Mouse (Mus musculus) erythroblast, adult 5-6 weeks (primary cell): ENCODE data around the gene Arpc3. TPM values are rescaled to one million over a fixed set of nuclear protein-coding genes. Genes with fewer than 3 reads are reported as not detected.
"Not testable (repeated sequence)": the region's sequence is repeated elsewhere in the genome, so short reads cannot be mapped to it uniquely, and the experiment has no call there.

Experiments
- ATAC-seq: replicated peaks from 2 replicates; pipeline ENCODE4 v1.8.0; 2016; ENCODE audit warnings: moderate number of reproducible peaks, mild to moderate bottlenecking, moderate TSS enrichment, inconsistent platforms; ENCODE audit not compliant: poor library complexity, low FRiP score, severe bottlenecking
- total RNA-seq, 2 experiments: library from RNA; stranded (forward) in 1 of 2; stranded (reverse) in 1 of 2; fragments of 150-400 nt in 1 of 2; fragments of 200-764, 138-1000 nt in 1 of 2; gene quantifications; 2 replicates each; pipeline versions ENCODE4 v1.2.3 to v1.2.4; 2015 to 2017; ENCODE audit warnings: low replicate concordance in 2 of 2

The Arpc3 gene
- total RNA-seq, 2 experiments from 2014 or later, result 98.4 to 303 TPM

DNA sequence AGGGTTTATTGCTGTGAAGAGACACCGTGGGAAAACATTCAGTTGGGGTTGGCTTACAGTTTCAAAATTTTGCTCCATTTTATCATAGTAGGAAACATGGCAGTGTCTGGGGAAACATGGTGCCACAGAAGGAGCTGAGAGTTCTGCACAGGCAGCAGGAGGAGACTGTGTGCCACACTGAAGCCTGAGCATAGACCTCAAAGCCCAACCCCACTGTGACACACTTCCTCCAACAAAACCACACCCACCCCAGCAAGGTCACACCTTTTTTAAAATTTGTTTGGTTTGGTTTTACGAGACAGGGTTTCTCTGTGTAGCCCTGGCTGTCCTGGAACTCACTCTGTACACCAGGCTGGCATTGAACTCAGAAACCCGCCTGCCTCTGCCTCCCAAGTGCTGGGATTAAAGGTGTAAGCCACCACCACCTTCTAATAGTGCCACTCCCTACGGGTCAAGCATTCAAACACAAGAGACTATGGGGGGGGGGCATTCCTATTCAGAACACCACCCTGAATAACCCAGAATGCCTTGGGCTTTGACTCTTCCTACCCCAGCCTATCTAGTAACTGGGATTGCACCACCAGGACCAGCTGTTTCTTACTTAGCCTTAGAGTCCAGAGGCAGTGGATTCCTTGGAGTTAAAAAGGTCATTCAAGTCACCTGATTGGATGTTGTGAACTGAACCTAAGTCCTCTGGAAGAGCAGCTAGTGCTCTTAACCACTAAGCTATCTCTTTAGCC, 38.5 kb downstream of the Arpc3 start:
- ATAC-seq, result no peak

DNA sequence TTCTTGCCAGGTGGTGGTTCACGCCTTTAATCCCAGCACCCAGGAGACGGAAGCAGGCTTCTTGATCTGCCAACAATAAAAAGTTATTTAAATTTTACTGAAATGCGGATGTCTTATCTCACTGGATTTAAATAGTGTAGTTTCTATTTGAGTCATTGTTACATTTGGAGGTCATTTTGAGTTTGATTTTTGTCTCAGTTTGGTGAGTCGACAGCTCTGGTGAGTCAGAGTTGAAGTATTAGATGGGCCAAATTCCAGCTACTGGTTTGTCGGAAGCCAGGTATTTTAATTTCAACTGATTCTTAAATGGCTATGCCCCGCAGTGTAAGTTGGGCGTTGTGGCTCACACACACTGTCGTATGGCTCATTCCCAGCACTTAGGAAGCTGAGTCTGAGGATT, 39.5 kb downstream of the Arpc3 start:
- ATAC-seq, result no peak

DNA sequence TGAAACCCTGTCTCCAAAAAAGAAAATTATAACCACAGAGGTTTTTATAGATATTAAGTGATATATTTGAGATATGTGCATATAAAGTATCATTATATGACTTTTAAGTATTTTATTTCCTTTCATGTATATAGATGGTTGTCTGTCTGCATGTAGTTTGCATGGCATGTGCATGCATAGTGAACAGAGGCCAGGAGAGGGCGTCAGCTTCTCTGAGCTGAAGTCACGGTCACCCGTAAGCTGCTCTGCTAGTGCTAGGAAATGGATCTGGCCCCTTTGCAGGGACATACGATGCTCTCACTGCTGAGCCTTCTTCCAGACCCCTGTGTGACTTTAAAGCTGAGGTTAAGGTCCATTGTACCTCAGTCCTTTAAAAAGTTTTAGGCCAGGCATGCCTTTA, 42.9 kb downstream of the Arpc3 start:
- ATAC-seq, result no peak

DNA sequence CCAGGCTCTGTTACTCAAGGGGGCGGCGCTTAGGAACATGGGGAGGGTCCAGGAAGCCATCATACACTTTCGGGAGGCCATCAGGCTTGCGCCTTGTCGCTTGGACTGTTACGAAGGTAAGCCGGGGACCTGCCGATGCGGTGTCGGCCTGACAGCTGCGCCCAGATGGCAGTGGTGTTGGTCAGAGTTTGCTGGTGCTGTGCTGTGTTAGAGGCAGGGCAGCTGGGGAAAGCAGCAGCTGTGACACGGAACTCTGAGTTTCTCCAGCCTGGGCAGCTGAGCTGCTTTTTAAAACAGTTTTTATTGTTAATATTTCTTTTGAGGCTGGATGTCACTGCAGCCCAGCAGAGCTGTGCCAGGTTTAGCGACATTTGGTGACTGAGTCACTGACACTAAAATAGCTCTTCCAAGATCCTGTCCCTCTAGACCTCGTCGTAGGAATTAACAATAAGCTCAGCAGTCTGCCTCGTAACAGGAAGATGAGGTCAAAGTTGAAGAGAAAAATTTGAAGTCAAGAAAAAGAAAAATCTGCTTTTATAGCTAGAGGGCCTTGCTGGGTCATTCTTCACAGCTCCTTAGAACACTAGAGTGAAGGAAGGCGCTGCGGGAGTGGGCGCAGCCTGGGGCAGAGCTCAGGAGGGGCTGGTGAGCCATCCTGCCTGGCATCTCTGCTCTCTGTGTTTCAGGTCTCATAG, 47.9 kb downstream of the Arpc3 start:
- ATAC-seq, result no peak

DNA sequence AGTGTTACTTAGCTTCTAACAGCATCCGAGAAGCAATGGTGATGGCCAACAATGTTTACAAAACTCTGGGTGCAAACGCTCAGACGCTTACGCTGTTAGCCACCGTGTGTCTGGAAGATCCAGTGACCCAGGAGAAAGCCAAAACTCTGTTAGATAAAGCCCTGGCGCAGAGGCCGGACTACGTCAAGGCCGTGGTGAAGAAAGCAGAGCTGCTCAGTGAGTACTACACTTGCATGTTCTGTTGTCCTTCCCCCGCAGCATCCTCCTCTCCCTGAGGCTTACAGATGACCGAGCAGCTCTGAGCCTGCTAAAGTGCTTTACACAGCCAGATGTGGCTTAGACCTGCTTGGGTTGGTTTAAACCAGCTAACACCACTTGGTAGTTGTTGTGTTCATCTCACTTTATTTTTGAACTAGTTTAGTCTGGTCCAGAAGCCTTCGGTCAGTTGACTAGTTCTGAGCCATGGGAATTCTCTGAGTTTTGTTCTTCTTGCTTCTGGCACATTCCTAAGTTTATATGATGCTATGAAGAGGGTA, 48.5 kb downstream of the Arpc3 start:
- no peak for ATAC-seq

DNA sequence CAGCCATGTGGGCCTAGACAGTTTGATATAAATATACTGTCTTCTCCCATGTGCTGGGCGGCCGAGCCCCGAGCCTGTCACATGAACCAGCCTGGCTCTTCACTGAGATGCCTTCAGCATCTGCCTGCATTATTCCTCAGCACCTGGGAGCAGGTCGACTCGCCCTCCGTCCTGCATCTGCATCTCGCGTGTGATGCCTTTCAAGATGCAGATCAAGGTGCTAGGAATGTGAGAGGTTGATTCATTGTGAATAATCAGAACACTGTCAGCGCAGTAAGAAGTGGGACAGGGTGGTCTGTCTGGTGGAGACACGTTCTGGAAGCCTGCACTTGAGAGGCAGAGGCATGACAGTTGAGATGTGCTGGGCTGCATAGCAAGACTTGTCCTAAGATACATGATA, 52.8 kb downstream of the Arpc3 start:
- no peak for ATAC-seq

DNA sequence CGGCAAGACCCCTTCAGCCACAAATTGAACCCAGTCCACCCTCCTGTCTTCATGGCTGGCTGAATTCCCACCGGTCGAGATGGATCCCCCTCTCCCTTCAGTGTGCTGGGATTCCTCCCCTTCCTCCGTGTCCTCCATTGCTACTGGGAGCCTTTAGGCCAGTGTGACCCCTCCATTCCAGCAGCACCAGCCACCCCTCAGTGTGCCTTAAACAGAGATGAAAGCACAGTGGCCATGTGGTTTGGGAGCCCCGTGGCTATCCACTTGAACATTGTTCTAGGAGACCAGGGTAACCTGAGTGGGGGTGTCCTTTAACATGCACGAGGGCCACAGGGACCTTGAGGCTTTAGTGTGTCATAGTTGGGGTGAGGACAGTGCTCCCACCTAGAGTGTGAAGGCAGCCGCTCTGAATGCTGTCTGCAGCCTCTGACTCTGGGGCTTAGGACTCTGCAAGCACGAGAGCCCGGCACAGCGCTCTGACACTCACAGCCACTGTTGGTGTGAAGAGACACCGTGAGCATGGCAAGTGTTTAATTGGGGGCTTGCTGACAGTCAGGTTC, 53.5 kb downstream of the Arpc3 start:
- ATAC-seq, result no peak

DNA sequence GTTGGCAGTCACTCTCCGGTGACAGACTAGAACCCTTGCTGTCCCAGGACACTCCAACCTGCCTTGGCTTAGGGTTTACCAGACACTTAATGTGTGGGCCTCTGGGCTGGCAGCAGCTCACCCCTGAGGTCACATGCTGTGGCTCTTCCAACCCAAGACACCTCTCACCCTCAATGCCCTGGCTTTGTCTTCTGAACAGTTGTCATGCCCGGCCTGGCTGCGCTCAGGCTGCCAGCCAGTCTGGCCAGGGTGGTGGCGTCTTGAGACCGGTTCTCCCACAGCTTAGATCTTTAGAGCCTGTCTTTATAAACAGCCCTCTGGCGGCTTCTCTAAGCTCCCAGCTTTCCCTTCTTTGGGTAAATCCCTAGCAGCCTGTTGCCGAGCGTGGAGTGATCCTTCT, 56.2 kb downstream of the Arpc3 start:
- no peak for ATAC-seq

DNA sequence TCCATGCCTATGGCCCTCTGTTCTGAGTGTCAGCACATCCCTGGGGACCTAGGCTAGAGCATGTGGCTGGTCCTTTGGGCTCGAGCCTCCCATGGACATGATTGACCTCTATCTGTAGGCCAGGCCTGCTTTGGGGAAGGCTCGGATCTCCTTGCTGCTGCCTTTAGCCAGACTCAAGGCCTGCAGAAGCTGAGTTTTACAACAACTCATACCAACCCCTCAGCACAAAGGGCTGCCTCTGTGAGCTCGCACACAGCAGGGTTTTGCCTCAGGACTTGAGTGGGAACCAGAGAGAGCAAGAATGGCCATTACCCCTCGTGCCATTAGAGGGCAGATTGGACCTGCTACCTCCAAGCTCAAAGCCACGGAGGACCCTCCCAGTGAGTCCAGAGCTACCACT, 57.2 kb downstream of the Arpc3 start:
- no peak for ATAC-seq

DNA sequence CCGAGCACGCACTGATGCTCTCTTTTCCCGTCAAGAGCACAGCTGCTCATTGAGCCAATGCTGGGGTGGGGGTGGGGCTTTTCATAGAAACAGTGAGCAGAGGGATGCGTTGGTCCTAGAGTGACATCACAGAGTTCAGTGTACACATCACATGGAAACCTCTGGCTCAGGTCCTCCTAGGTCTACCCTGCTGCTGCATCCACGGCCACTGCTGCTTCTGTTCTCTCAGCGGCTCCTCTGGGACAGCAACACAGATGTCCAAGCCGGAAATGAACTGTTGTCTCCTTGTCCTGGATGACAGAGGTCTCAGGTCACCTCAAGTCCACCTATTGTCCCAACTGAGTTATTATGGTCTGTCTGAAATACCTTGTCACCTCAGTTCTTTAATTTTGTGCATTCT, 58.3 kb downstream of the Arpc3 start:
- ATAC-seq, result no peak

DNA sequence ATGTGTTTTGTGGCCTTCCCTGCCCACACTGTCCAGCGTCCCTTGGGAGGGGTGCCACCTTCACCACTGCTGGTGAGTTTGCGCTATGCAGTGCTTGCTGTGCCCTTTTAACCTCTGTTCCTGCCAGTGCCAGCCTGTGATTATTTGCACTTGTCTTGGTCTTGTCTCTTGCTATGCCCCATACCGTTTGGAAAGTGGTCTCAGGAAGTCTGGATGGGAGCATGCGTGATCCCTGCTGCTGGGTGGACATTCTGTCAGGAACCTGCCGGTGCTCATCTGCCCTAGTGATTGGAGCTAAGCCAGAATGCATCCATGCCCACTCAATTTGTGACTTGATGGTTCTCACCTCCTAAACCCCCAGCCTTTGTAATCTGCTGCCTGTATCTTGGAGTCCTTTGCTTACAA, 59.2 kb downstream of the Arpc3 start:
- no peak for ATAC-seq

DNA sequence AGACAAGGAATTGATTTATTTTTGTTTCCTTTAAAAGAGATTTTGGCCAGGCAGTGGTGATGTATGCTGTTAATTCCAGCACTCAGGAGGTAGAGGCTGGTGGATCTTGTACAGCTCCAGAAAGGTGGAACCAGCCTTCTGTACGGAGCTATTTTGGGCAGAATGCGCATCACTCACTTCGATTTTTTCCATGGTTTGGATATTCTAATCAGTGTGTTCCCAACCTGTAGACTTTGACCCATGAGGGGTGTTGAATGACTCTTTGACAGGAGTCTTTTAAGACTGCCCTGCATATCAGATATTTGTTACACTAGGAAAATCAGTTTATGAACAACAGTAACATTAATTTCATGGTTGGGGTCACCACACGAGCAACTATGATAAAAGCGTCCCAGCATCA, 59.6 kb downstream of the Arpc3 start:
- ATAC-seq, result no peak

DNA sequence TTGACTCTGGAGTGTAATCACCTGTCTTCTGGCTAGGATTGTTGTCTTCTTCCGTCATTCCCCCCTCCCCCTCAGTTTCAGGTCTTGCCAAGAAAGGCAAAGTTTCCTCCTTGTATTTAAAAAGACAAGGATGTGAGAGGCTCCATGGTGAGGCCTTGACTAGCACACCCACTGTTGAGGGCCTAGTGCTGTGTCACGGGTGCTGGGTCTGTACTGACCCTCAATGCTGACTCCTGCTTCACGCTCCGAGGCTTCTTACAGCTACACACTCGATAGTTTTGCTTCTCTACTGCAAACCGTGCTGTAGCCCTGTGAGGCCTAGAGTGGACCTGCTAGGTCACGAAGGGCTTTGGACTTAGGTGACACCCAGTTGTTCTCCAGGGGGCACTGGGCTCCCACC, 60.5 kb downstream of the Arpc3 start:
- no peak for ATAC-seq

DNA sequence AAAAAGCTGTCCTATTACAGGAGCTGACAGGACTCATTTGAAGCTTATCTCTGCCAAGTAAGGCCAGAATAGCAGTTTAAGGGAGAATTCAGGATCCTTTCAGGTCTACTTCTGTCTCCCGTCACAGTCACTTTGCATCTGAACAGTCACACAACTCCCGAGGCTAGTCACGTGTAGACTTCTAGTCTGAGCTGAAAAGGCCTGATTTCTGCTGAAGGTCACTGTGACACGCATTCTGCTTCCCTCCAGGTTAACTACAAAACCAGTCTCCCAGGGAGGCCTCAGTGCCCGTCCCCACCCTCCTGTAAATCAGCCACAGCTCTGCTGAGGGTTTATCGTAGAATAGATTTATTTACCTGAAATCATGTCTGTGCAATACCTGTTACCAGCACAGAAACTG, 61.5 kb downstream of the Arpc3 start:
- ATAC-seq, result no peak

DNA sequence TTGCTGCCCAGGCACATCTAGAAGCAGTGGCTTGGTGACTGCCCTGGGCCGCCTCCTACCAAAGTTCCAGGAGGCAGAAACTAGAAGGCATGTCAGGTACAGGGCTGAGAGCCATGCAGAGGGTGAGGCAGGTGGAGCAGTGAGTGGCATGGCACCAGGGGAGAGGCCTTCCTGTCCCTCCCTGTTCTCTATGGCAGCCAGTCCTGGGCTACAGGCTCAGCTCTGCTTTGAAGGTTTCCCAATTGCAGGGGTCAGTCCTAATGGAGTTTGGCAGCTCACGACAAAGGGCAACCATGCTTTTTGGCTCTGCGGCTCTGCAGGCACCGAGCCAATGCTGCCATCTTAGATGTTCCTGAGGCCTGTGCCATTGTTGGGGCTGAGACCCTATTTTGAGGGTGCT, 62.8 kb downstream of the Arpc3 start:
- ATAC-seq, result no peak

DNA sequence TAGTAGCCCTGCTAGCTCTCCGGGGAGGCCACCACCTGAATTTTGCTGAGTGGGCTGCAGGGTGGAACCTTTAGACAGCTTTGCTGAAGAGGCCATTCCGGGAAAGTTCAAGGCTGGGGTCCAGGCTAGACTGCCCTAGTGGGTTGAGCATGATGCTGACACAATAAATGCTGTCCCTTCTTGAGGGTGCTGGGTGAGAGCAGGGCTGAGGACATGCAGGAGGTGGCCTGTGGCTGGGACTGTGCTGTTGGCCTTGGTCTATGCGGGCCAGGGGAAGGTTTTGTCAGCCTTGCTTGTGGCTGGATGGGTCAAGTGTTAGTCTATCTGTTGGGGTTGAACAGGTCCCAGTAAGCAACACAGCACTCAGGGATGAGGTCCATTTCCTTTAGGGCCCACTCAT, 63.2 kb downstream of the Arpc3 start:
- ATAC-seq, result no peak

DNA sequence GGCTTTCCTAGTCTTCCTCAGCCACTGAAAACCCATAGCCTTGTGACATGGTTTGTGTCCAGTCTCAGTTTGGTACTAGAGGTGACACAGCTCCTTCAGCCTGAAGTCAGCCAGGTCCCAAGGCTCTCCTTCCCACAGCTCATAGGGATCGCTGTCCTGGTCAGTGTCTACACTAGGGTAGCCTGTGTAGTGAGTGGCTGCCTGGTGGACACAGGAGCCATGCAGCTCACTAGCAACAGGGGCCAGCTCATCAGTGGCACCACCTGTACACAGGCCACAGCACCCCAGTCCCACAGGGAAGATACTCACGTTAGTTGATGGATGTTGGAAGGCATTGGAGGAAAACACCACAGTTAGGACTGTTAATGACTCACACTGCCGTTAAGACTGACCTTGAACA, 63.9 kb downstream of the Arpc3 start:
- no peak for ATAC-seq

DNA sequence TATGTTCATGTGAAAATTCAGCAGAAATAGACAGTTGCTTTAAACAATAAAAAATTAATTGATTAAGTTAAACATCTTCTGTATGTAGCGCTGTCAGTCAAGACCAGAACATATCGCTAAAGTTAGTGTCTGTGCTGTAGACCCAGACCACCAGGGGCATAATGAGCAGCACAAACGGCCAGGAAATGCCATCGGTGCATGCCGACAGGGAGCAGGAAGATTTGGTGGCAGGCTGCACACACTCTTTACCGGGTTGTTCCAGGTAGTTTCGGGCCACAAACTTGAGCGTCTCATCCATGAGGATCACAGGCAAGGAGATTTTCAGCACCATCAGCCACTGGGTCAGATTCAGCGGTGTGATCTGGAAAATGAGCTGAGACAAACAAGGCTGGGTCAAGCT, 65.4 kb downstream of the Arpc3 start:
- not testable (repeated sequence) for ATAC-seq

DNA sequence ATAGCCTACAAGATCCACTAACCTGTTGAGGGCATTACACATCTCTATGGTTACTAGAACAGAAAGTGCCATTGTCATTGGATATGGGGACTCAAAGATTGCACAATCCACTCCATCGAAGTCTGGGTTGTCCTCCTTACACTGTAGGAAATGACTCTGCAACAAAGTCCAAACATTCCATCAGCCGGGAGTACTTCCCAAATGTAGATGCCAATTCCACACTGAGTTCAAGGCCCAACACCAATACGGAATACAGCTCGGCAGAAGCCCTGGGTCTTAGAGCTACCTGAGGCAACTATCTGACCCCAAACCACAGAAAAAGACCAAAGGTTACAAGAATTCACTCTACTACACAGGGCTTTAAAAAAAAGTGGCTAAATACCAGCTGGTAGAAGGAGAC, 66.4 kb downstream of the Arpc3 start:
- no peak for ATAC-seq

DNA sequence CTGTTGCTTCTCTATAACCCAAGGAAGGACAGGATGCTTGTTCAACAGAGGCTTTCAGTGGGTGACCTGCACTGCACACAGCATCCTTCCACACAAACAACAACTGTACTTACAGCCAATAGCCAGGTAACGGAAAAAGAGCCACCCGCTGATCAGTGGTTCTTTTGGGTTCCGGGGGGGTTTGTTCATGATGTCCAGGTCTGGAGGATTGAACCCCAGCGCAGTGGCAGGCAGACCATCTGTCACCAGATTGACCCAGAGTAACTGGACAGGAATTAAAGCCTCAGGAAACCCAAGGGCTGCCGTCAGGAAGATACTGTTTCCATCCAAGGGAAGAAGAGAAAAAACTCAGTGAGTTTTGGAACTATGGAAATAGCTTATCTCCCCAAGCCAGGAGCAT, 67.7 kb downstream of the Arpc3 start:
- ATAC-seq, result no peak

DNA sequence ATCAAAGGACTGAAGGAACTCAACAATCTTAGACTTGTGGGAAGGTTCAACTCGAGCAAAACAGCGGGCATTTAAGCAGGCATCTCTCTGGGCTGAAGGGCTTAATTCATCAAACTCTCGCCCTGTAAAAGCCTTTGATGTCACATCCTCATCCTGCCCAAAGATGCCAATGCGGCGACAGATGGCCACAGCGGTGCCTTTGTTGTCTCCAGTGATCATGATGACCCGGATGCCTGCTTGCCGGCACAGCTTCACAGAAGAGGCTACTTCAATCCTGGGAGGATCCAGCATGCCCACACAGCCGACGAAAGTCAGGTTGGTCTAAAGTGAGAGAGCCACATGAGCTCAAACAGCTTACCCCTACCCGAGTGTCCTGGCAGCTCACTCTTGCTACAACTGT, 69.0 kb downstream of the Arpc3 start:
- ATAC-seq, result no peak
